Mouse (Mus musculus) kidney, adult 2 months (tissue): Measurements from ENCODE around the gene Elfn1. TPM values are rescaled to one million over a fixed set of nuclear protein-coding genes. Genes with fewer than 3 reads are reported as not detected.

Experiments
- DNase-seq: peaks from one replicate; pipeline ENCODE4 v3.0.0; 2021
- H3K27ac ChIP-seq: fragments of 200-500 bp; 2 replicates; pipeline ENCODE4 v1.5.1; 2012; ENCODE audit warnings: low read depth, low read length, control low read depth, inconsistent platforms; ENCODE audit not compliant: insufficient read depth
- H3K27me3 ChIP-seq: fragments of 200-500 bp; replicated peaks from 2 replicates; pipeline ENCODE4 v1.6.1; 2012; ENCODE audit warnings: mild to moderate bottlenecking, moderate library complexity, low read length, inconsistent platforms; ENCODE audit not compliant: control insufficient read depth, insufficient read depth
- H3K36me3 ChIP-seq: fragments of 200-500 bp; 2 replicates; pipeline ENCODE4 v1.6.1; 2012; ENCODE audit warnings: mild to moderate bottlenecking, moderate library complexity, low read length, inconsistent platforms; ENCODE audit not compliant: control insufficient read depth, insufficient read depth
- H3K4me1 ChIP-seq: fragments of 200-500 bp; 2 replicates; pipeline ENCODE4 v1.6.1; 2011; ENCODE audit warnings: low read length; ENCODE audit not compliant: control insufficient read depth, insufficient read depth
- H3K4me3 ChIP-seq: fragments of 200-500 bp; 2 replicates; pipeline ENCODE4 v1.5.1; 2011; ENCODE audit warnings: mild to moderate bottlenecking, low read depth, low read length, control low read depth; ENCODE audit not compliant: insufficient read depth
- CTCF ChIP-seq: fragments of 200-500 bp; conservative IDR thresholded peaks from 2 replicates; pipeline ENCODE4 v1.5.1; 2011; ENCODE audit warnings: low read depth, mild to moderate bottlenecking, control low read depth, low read length, moderate library complexity, mixed read lengths; ENCODE audit not compliant: insufficient read depth, insufficient read length
- POLR2A ChIP-seq: fragments of 200-500 bp; IDR thresholded peaks from one replicate; pipeline ENCODE4 v1.6.1; 2011; ENCODE audit warnings: low read depth, low read length, control low read depth
- WGBS: fragments of 180-500 bp; shearing (Covaris S2); methylation state at CpG from one replicate; pipeline ENCODE4 v1.1.7; 2018; 5-methylcytosine and 5-hydroxymethylcytosine counted together
- polyA plus RNA-seq: library from polyadenylated mRNA; depleted of rRNA; stranded (reverse); fragments of >200 nt; gene quantifications from 2 replicates; pipeline ENCODE4 v1.2.3, GENCODE M21; 2012; rRNA removed

The Elfn1 gene
- polyA plus RNA-seq: 9.6 and 10.3 TPM in 2 replicates

DNA sequence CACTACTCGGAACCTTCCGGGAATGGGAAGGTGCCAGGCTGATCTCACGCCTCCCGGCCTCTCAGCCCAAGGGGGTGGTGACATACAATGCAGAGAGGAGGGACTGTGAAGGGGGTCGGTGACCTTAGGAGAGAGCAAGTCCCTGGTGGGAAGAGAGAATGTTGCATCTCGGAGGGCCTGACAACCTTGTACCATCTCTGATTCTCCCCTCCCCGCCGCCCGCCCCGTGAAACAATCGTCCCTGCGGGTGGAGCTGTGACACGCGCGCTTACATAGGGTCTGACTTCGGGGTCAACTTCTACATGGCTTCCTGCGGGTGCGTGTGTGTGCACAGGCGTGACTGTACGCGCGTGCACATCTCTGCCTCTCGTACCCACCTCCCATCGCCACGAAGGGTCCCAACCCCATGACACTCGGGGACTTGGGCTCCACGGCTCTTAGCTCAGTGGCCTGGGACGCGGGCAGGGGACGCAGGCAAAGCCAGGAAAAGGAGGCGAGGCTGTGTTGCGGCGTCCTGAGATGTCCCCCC, at the start of gene Elfn1:
Gene Elfn1, plus strand, starts transcription at position 230 of the 529 bp plus-strand sequence.
- TF ChIP-seq POLR2A (no peak), CTCF (no peak)
- DNase-seq: peak; percentile 26
- peaks cover 3% of the 10 kb centered on the region; the same call in 1 of the 2 replicates for H3K27me3 ChIP-seq
- 0 out of 2 replicates have a peak, but pooled peaks cover 8% of the 10 kb centered on the region for H3K4me1 ChIP-seq
- under 1% methylated on average over 33 of the region's 33 CpGs for WGBS
- no peaks in the 10 kb centered on the region for H3K36me3 ChIP-seq
- H3K4me3 ChIP-seq: peak within 1 kb of the TSS; percentile 64
- no peak within 1 kb of the TSS for H3K27ac ChIP-seq

DNA sequence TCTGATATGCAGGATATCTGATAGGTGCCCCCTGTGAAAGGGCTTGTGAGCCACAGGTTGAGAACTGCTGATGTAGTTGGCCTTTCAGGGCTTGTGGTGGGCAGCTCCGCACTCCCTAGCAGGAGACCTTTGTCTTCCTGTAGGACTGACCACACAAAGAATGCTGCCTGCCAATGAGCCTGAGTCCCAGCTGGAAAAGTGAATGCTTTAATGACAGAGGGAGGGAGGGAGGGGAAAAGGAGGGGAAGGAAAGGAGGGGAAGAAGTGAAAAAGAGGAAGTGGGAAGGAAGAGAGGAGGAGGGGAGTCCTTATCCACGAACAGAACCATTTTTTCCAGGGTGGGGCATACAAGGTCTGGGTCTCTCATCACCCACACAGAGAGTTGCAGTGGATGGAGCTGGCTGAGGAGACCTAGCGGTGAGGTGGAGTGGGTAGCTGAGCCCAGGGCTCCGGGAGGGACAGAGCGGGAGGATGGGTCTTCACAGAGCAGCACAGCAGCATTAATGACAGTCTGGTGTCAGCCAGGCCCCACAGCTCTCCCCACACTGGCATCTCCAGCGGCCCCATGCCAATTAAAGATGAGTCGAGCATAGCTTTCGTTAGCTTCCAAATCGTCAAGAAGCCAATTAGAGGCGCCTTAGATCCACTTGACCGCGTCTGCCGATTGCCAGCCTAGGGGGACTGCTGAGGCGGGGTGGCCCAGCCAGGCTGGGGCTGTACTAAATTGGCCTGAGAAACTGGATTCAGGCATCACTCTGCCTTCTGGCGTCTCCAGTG, 47.2 kb upstream of the Elfn1 start:
- Histone ChIP-seq H3K4me1 (no peaks in the 10 kb centered on the region), H3K27me3 (no peaks in the 10 kb centered on the region), H3K27ac (no peak overlapping the region), H3K36me3 (no peaks in the 10 kb centered on the region), H3K4me3 (no peak overlapping the region)
- 39% methylated on average over 15 of the region's 15 CpGs for WGBS
- TF ChIP-seq POLR2A (no peak), CTCF (no peak)
- DNase-seq: no peak

DNA sequence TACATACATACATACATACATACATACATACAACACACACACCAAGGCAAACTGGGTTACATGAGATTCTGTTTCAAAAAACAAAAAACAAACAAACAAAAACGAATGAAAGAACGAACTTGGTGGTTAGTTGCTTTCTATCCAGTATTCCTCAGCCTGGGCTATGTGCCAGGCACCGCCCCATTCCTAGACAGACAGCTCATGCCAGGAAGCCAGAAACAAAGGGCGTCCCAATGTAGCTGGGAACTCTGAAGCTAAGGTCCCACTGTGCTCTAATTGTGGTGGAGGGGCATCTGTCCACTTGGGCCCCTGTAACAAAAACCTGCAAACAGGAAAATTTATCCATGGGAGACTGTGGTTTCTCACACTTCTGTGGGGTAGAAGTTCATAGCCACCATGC, 45.0 kb upstream of the Elfn1 start:
- peak; percentile 81 for DNase-seq
- no peak for TF ChIP-seq POLR2A
- TF ChIP-seq CTCF: no peak
- Histone ChIP-seq H3K4me1 (no peaks in the 10 kb centered on the region), H3K36me3 (no peaks in the 10 kb centered on the region), H3K27ac (no peak overlapping the region), H3K4me3 (no peak overlapping the region), H3K27me3 (no peaks in the 10 kb centered on the region)
- 22% methylated on average over 4 of the region's 4 CpGs for WGBS

DNA sequence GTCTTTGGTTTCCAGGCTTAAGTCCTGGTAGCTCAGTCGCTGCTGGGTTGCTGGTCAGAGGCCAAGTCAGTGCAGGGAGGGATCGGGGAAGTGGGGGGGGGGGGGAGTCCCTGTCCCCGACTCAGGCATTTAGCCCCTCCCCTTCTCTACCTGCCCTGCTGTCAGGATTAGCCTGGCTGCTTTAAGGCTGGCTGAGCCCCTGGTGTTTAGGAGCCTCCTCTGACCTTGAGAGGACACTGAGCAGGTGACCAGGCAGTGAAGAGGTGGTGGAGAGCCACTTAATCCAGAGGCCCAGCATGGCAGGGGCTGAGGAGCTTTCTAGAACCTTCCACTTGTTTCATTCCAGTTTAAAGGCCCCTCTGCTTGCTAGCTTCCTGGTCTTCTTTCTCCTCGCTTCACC, 36.9 kb upstream of the Elfn1 start:
- Histone ChIP-seq H3K27me3 (no peaks in the 10 kb centered on the region), H3K36me3 (no peaks in the 10 kb centered on the region), H3K27ac (no peak overlapping the region; the same call in 1 of the 2 replicates), H3K4me3 (no peak overlapping the region), H3K4me1 (no peaks in the 10 kb centered on the region)
- WGBS: 21% methylated on average over 4 of the region's 4 CpGs
- TF ChIP-seq CTCF (no peak), POLR2A (no peak)
- DNase-seq: peak; percentile 51

DNA sequence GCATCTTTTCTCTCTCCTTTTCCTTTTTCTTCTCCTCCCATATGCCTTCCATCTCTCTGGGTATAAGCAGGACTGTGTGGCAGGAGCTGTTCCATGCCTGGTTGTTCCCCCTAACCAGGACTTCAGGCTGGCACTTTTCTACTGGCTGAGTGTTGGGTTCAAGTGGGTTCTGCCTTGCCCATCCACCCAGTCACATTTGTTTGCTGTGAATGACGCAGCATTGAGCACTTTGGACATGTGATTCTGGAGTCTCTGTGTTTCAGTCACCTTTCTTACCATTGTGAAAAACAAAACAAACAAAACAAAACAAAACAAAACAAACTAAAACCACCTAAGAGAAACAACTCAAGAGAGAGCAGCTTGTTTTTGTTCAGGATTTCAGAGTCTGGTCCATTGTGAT, 36.2 kb upstream of the Elfn1 start:
- H3K27ac ChIP-seq: no peak overlapping the region
- no peaks in the 10 kb centered on the region for H3K27me3 ChIP-seq
- H3K4me1 ChIP-seq: no peaks in the 10 kb centered on the region
- TF ChIP-seq CTCF (no peak), POLR2A (no peak)
- 88% methylated on average over 1 of the region's 1 CpGs for WGBS
- DNase-seq: no peak
- no peaks in the 10 kb centered on the region for H3K36me3 ChIP-seq
- no peak overlapping the region for H3K4me3 ChIP-seq

DNA sequence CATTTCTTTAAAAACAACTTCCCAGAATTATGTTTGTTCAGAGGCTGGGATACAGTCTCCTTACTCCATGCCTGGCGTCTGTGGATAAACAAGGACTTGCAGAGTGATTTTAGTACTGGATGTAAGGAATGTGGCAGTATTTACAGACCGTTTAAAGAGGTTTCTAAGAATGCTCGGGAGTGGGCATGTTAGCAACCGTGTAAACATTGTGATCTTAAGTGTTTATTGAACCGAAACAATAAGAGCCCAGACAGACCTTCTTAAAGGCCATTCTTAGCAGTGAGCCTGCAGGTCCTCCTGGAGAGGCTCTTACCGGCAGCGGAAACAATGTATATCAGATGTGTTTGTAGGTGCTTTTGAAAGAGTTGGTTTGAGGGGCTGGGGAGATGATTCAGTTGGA, 30.2 kb upstream of the Elfn1 start:
- Histone ChIP-seq H3K27ac (no peak overlapping the region), H3K4me1 (no peaks in the 10 kb centered on the region), H3K27me3 (no peaks in the 10 kb centered on the region), H3K4me3 (no peak overlapping the region), H3K36me3 (no peaks in the 10 kb centered on the region)
- TF ChIP-seq POLR2A (no peak), CTCF (no peak)
- WGBS: 46% methylated on average over 7 of the region's 7 CpGs
- DNase-seq: no peak

DNA sequence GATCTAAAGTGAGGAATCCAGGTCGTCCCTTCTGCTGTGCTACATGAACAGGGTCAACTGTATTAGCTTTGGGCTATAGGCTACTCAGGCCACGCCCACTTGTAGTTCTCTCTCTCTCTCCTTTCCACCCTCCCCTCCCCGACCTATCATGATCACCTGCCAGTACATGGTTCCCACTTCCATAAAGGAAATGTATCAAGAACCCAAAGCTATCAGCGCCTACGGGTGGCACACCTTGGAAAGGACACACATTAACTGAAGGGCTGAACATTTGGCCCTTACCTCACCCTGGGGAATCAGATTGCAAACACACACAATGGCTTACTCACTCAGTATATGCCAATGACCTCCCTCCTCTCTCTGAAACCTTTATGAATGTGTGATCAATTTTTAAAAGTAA, 28.0 kb upstream of the Elfn1 start:
- no peak overlapping the region for H3K27ac ChIP-seq
- no peaks in the 10 kb centered on the region for H3K27me3 ChIP-seq
- TF ChIP-seq CTCF (no peak), POLR2A (no peak)
- DNase-seq: no peak
- no peak overlapping the region for H3K4me3 ChIP-seq
- no peaks in the 10 kb centered on the region for H3K4me1 ChIP-seq
- no peaks in the 10 kb centered on the region for H3K36me3 ChIP-seq
- 84% methylated on average over 5 of the region's 5 CpGs for WGBS

DNA sequence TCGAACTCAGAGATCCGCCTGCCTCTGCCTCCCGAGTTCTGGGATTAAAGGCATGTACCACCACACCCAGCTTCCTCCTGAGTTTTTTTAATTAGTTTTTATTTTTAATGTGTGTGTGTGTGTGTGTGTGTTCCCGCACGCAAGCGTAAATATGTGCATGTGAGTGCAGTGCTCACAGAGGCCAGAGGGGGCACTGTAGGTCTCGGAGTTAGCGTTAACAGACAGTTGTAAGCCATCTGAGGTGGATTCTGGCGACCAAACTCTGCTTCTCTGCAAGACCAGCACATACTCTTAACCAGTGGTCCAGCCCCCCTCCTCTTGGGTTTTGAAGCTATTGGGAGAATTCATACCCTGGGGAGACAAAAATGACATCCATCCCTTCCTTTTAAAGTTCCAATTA, 26.6 kb upstream of the Elfn1 start:
- Histone ChIP-seq H3K27ac (no peak overlapping the region), H3K4me3 (no peak overlapping the region), H3K36me3 (no peaks in the 10 kb centered on the region), H3K4me1 (no peaks in the 10 kb centered on the region), H3K27me3 (no peaks in the 10 kb centered on the region)
- no peak for DNase-seq
- TF ChIP-seq CTCF: no peak
- TF ChIP-seq POLR2A: no peak
- 94% methylated on average over 9 of the region's 9 CpGs for WGBS
